Mouse (Mus musculus) heart, embryonic 11.5 days (tissue): ENCODE data around the gene Aif1. TPM values are rescaled to one million over a fixed set of nuclear protein-coding genes. Genes with fewer than 3 reads are reported as not detected.

Experiments used
- ATAC-seq: fragments of 200-750 bp; cut with Nextera tagmentation; replicated peaks from 2 replicates; pipeline ENCODE4 v1.8.0; 2017; ENCODE audit warnings: moderate library complexity; ENCODE audit not compliant: insufficient number of reproducible peaks, low FRiP score, low TSS enrichment
- H3K27ac ChIP-seq: fragments of 300-500 bp; sonication (generic); 2 replicates; pipeline ENCODE4 v1.5.1; 2014; ENCODE audit warnings: mild to moderate bottlenecking, low read depth, low read length
- H3K27me3 ChIP-seq: fragments of 300-500 bp; sonication (generic); 2 replicates; pipeline ENCODE4 v1.6.1; 2014; ENCODE audit warnings: mild to moderate bottlenecking, low read length, mixed read lengths; ENCODE audit not compliant: control insufficient read depth, insufficient read depth
- H3K36me3 ChIP-seq: fragments of 300-500 bp; sonication (generic); 2 replicates; pipeline ENCODE4 v1.6.1; 2014; ENCODE audit warnings: mild to moderate bottlenecking, low read length, moderate library complexity, mixed read lengths; ENCODE audit not compliant: control insufficient read depth, insufficient read depth
- H3K4me1 ChIP-seq: fragments of 300-500 bp; sonication (generic); 2 replicates; pipeline ENCODE4 v1.6.1; 2014; ENCODE audit warnings: low read length; ENCODE audit not compliant: control insufficient read depth, insufficient read depth
- H3K4me2 ChIP-seq: fragments of 300-500 bp; sonication (generic); 2 replicates; pipeline ENCODE4 v1.6.1; 2014; ENCODE audit warnings: mild to moderate bottlenecking, moderate library complexity
- H3K4me3 ChIP-seq: fragments of 300-500 bp; sonication (generic); 2 replicates; pipeline ENCODE4 v1.5.1; 2014; ENCODE audit warnings: low read depth, low read length
- H3K9ac ChIP-seq: fragments of 300-500 bp; sonication (generic); 2 replicates; pipeline ENCODE4 v1.6.1; 2014; ENCODE audit warnings: mild to moderate bottlenecking, low read depth, low read length, moderate library complexity
- H3K9me3 ChIP-seq: fragments of 300-500 bp; sonication (generic); replicated peaks from 2 replicates; pipeline ENCODE4 v1.6.1; 2016; ENCODE audit warnings: low read length; ENCODE audit not compliant: control insufficient read depth
- WGBS: fragments of 180-500 bp; shearing (Covaris S2); extraction: QIAGEN DNeasy Blood & Tissue Kit; methylation state at CpG from one replicate; pipeline ENCODE4 v1.1.7; 2014; ENCODE audit not compliant: insufficient replicate concordance; 5-methylcytosine and 5-hydroxymethylcytosine counted together
- polyA plus RNA-seq: library from polyadenylated mRNA; unstranded; fragments of >200 nt; fragmentation: Nextera tagmentation; extraction: Ambion mirVana; gene quantifications from 2 replicates; pipeline ENCODE4 v1.2.1, GENCODE M21; 2014

The Aif1 gene
- polyA plus RNA-seq, 1 experiment from 2014 or later = 4.2 TPM

DNA sequence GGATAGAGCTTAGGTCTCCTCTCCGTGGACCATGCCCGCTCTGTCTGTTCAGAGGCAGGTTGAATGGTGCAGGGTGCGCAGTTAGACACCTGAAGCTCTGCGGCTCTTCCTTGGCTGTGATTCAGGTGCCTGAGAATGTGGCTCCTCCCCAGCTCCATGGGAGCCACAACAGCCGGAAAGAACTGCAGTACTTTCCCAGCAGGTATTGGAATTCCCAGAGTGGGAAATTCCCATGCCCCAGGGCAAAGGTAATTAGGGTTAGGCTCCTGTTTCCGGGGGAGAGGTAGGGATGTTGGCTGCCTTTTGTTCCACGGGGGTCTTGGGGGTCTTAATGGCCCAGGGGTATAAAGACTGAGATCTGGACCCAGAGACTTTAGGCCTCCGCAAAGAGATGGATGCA, 23.1 kb upstream of the Aif1 start:
- Histone ChIP-seq H3K9ac (no peak overlapping the region), H3K27ac (no peak overlapping the region), H3K4me1 (peaks cover 9% of the 10 kb centered on the region; the same call in 1 of the 2 replicates), H3K27me3 (peaks cover 77% of the 10 kb centered on the region), H3K4me3 (no peak overlapping the region), H3K4me2 (no peak overlapping the region), H3K9me3 (no peaks in the 10 kb centered on the region), H3K36me3 (no peaks in the 10 kb centered on the region)
- no peak for ATAC-seq
- 30% methylated on average over 8 of the region's 8 CpGs for WGBS

DNA sequence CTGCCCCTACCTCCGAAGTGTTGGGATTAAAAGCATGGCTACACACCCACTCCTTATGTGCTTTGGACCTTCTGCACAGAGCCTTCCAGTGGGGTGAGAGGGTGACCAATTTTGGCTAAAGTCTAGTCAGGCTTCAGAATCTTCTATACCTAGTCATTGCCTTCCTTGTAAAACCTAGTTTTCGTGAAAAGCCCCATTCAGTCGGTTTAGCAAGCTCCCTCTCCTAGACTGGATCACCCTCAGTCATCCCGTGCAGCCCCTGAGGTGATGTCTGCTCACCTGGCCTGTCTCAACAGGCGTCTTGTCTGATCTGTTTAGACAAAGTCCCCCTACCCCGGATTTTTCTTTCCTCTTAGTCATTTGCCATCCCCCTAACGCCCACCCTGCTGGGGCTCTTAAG, 22.2 kb upstream of the Aif1 start:
- no peaks in the 10 kb centered on the region for H3K36me3 ChIP-seq
- H3K27me3 ChIP-seq = peaks cover 70% of the 10 kb centered on the region
- no peak overlapping the region for H3K4me3 ChIP-seq
- WGBS = 53% methylated on average over 7 of the region's 7 CpGs
- H3K4me2 ChIP-seq = no peak overlapping the region
- H3K4me1 ChIP-seq = peaks cover 9% of the 10 kb centered on the region; the same call in 1 of the 2 replicates
- H3K9ac ChIP-seq = no peak overlapping the region
- no peaks in the 10 kb centered on the region for H3K9me3 ChIP-seq
- no peak overlapping the region for H3K27ac ChIP-seq
- ATAC-seq = no peak

DNA sequence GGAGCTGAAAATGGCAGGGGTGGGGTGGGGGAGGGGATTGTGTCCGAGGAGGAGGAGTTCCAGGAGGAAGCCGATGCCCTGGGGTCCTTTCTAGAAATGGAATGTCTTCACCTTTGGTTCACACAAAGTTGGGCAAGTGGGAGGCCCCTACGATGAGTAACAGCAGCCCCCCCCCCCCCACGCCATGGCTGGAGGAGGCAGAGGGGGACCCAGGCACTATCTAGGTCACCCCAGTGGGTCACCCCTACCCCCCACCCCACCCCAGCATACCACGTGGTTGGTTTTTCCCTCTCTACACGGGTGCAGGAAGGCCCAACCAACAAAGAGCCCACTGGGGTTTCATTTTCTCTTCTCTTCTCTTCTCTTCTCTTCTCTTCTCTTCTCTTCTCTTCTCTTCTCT, 21.3 kb upstream of the Aif1 start:
- Histone ChIP-seq H3K9me3 (no peaks in the 10 kb centered on the region), H3K27ac (no peak overlapping the region), H3K4me2 (no peak overlapping the region), H3K27me3 (peaks cover 63% of the 10 kb centered on the region), H3K4me1 (peaks cover 9% of the 10 kb centered on the region; the same call in 1 of the 2 replicates), H3K36me3 (no peaks in the 10 kb centered on the region), H3K4me3 (no peak overlapping the region), H3K9ac (no peak overlapping the region)
- 18% methylated on average over 5 of the region's 6 CpGs for WGBS
- ATAC-seq = no peak

GRCm38 (mm10) chr17:35196321-35196641, 20.4 kb upstream of the Aif1 start:
- H3K27me3 ChIP-seq = peaks cover 55% of the 10 kb centered on the region
- no peak for ATAC-seq
- no peaks in the 10 kb centered on the region for H3K36me3 ChIP-seq
- H3K27ac ChIP-seq = no peak overlapping the region
- WGBS = 29% methylated on average over 9 of the region's 9 CpGs
- peak overlapping the region; percentile 85 for H3K4me2 ChIP-seq
- no peak overlapping the region for H3K9ac ChIP-seq
- no peaks in the 10 kb centered on the region for H3K9me3 ChIP-seq
- peak overlapping the region; percentile 49 for H3K4me3 ChIP-seq
- peaks cover 9% of the 10 kb centered on the region; the same call in 1 of the 2 replicates for H3K4me1 ChIP-seq

DNA sequence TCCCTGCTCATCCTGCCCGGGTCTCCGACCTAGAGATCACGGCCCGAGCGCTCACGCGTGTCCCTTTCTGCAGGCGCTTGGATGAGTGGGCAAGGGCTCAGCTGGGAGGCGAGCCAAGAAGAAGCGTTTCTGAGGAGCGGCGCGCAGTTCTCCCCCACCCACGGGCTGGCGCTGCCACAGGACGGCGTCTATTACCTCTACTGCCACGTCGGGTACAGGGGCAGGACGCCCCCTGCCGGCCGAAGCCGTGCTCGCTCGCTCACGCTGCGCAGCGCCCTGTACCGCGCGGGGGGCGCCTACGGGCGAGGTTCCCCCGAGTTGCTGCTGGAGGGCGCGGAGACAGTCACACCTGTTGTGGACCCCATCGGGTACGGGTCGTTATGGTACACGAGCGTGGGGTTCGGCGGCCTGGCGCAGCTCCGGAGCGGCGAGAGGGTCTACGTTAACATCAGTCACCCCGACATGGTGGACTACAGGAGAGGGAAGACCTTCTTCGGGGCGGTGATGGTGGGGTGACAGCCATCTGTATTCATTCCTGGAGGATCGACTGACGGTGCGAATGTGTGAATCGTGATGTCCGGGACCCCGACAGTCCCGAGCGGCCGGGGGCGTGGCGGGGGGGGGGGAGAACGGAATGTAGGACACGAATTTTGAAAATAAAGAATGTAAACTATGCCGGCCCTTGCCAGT, 19.9 kb upstream of the Aif1 start:
- H3K4me3 ChIP-seq = peak overlapping the region; percentile 49
- peak overlapping the region; percentile 85 for H3K4me2 ChIP-seq
- 2% methylated on average over 66 of the region's 66 CpGs for WGBS
- H3K36me3 ChIP-seq = no peaks in the 10 kb centered on the region
- H3K4me1 ChIP-seq = peaks cover 9% of the 10 kb centered on the region; the same call in 1 of the 2 replicates
- peaks cover 50% of the 10 kb centered on the region for H3K27me3 ChIP-seq
- peak overlapping the region; percentile 63; the same call in 1 of the 2 replicates for H3K9ac ChIP-seq
- H3K27ac ChIP-seq = no peak overlapping the region
- ATAC-seq = peak; percentile 66; the same call in 1 of the 2 replicates
- no peaks in the 10 kb centered on the region for H3K9me3 ChIP-seq

- peak overlapping the region; percentile 63; the same call in 1 of the 2 replicates for H3K9ac ChIP-seq
- no peaks in the 10 kb centered on the region for H3K9me3 ChIP-seq
- H3K4me3 ChIP-seq = peak overlapping the region; percentile 49
- ATAC-seq = no peak
- peaks cover 44% of the 10 kb centered on the region for H3K27me3 ChIP-seq
- 34% methylated on average over 19 of the region's 19 CpGs for WGBS
- H3K36me3 ChIP-seq = no peaks in the 10 kb centered on the region
- H3K27ac ChIP-seq = no peak overlapping the region
- H3K4me1 ChIP-seq = peaks cover 9% of the 10 kb centered on the region; the same call in 1 of the 2 replicates
- peak overlapping the region; percentile 85 for H3K4me2 ChIP-seq
These were observed 19.2 kb upstream of the Aif1 start for GRCm38 (mm10) chr17:35194844-35195630.

- H3K4me3 ChIP-seq = peak within 1 kb of the TSS; percentile 49; the same call in 1 of the 2 replicates
- H3K36me3 ChIP-seq = no peaks in the 10 kb centered on the region
- no peak within 1 kb of the TSS for H3K9ac ChIP-seq
- ATAC-seq = no peak
- peaks cover 42% of the 10 kb centered on the region for H3K27me3 ChIP-seq
- peaks cover 9% of the 10 kb centered on the region; the same call in 1 of the 2 replicates for H3K4me1 ChIP-seq
- no peaks in the 10 kb centered on the region for H3K9me3 ChIP-seq
- WGBS = 40% methylated on average over 22 of the region's 28 CpGs
- H3K4me2 ChIP-seq = peak within 1 kb of the TSS; percentile 85
- no peak within 1 kb of the TSS for H3K27ac ChIP-seq
These were observed 18.3 kb upstream of the Aif1 start, which contains the start of gene Ltb for GRCm38 (mm10) chr17:35193881-35194843. Ltb (plus strand) TSS chr17:35194439.

GRCm38 (mm10) chr17:35192924-35193323, 17.1 kb upstream of the Aif1 start:
- no peak for ATAC-seq
- Histone ChIP-seq H3K9me3 (no peaks in the 10 kb centered on the region), H3K27ac (no peak overlapping the region), H3K9ac (no peak overlapping the region), H3K36me3 (no peaks in the 10 kb centered on the region), H3K4me1 (peaks cover 9% of the 10 kb centered on the region; the same call in 1 of the 2 replicates), H3K27me3 (peaks cover 36% of the 10 kb centered on the region), H3K4me2 (no peak overlapping the region), H3K4me3 (no peak overlapping the region)
- 77% methylated on average over 5 of the region's 5 CpGs for WGBS
